Mouse (Mus musculus): ENCODE data around the gene Osbpl5.

Osbpl5 gene

GRCm38 (mm10) chr7:143756125-143757026, at the start of gene Osbpl5:
Gene Osbpl5, minus strand, starts transcription at chr7:143756985.
- no peak for DNase-seq (ENCODE audit: low read depth, low spot score)

GRCm38 (mm10) chr7:143805199-143805624, 48.4 kb upstream of the Osbpl5 start:
- no peak for DNase-seq (ENCODE audit: low read depth, low spot score)

DNA sequence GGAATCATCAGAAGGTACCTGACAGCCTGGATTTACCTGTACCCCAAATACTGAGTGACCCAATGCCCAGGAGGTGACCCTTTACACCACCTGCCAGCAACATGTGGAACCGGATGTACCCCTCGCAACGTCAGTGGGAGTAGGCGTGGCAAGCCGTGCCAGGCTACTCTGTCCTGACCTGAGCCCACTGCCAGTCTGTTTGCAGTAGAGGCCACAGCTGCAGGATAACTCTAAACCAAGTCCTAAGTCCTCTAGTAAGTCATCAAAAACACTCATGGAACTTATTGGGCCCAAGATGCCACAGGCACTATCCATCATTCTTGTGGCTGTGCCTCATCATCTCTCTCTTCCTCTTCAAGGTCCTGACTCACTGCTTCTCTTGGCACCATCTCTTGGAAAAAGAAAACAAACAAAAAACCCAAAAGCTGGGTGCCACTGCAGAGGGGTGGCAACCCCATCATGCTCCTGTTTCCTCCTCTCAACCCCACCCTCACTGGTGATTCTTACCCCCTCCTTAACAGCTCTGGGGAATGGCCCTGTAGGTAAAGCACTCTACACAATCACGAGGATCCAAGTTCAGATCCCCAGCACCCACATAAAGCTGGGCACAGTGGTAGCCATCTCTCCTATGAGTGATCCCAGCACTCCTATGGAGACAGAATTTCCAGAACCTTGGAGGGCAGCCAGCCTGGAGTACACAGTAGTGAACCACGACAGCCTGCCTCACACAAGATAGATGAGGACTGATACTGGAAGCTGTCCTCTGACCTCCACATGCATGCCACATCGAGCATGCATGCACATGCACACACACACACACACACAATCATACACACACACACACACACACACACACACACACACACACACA, 44.6 kb upstream of the Osbpl5 start:
- DNase-seq (ENCODE audit: low read depth, low spot score) = no peak

GRCm38 (mm10) chr7:143800770-143801169, 44.0 kb upstream of the Osbpl5 start:
- DNase-seq (ENCODE audit: low read depth, low spot score) = no peak

- no peak for DNase-seq (ENCODE audit: low read depth, low spot score)
Measured at GRCm38 (mm10) chr7:143798783-143799182, 42.0 kb upstream of the Osbpl5 start.

- DNase-seq (ENCODE audit: low read depth, low spot score) = peak; percentile 24
Measured at GRCm38 (mm10) chr7:143793121-143793520, 36.3 kb upstream of the Osbpl5 start.

GRCm38 (mm10) chr7:143792336-143792985, 35.7 kb upstream of the Osbpl5 start:
- no peak for DNase-seq (ENCODE audit: low read depth, low spot score)

- peak; percentile 87 for DNase-seq (ENCODE audit: low read depth, low spot score)
Measured at GRCm38 (mm10) chr7:143783996-143784829, 27.4 kb upstream of the Osbpl5 start, which contains the start of gene Mrgpre. Gene Mrgpre, minus strand, starts transcription at chr7:143784500.

DNA sequence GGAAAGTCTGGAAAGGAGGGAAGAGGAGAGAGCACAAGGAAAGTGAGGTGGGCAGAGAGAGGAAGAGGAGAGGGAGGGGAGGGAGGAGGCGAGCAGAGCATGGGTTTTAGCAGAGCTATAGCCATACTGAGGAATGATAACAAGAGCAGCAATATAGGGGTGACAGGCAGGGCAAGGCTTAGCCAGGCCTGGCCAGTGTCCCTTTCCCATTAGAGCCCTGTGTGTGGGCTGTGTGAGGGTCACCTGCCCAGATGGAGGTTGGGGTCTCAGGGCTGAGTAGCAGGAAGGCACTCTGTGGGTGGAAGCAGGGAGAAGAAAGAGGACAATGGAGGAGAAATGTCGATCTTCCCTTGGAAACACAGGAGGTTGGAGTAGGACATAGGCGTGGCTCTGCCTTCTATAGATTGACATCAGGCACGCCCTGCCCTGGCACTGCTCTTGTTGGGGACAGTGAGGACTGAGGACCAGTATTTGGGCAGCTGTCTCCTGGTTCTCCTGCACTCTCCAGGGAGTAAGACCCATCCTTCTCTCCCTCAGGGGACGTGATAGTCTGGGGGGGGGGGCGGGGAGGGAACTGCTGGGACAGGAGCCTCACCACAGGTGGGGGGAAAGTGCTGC, 26.7 kb upstream of the Osbpl5 start:
- DNase-seq (ENCODE audit: low read depth, low spot score) = no peak

- no peak for DNase-seq (ENCODE audit: low read depth, low spot score)
Measured at GRCm38 (mm10) chr7:143777375-143777774, 20.6 kb upstream of the Osbpl5 start.

GRCm38 (mm10) chr7:143776137-143776536, 19.4 kb upstream of the Osbpl5 start:
- no peak for DNase-seq (ENCODE audit: low read depth, low spot score)

GRCm38 (mm10) chr7:143769461-143769860, 12.7 kb upstream of the Osbpl5 start:
- DNase-seq (ENCODE audit: low read depth, low spot score) = no peak

DNA sequence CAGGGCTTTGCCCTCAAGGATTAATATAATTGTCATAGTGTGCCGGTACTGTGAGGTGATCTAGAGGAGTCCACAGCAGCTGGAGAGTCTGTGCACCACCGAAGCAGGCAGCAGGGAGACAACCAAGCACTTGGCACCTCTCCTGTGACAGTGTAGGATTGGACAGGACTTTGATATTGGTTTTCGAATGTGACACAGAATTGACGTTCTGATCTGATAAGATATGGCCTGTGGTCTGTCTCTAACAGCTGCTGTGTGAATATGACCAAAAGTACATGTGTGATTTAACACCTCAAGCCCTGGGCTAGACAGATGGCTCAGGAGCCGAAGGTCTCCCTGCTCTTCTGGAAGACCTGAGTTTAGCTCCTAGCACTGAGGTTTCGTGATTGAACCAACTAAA, 11.5 kb upstream of the Osbpl5 start:
- DNase-seq (ENCODE audit: low read depth, low spot score) = no peak

- no peak for DNase-seq (ENCODE audit: low read depth, low spot score)
Measured at GRCm38 (mm10) chr7:143766893-143767292, 10.1 kb upstream of the Osbpl5 start, which contains the start of gene Mrgprg. Gene Mrgprg, minus strand, starts transcription at chr7:143766993.

- no peak for DNase-seq (ENCODE audit: low read depth, low spot score)
Measured at GRCm38 (mm10) chr7:143764876-143765530, 8.2 kb upstream of the Osbpl5 start.

DNA sequence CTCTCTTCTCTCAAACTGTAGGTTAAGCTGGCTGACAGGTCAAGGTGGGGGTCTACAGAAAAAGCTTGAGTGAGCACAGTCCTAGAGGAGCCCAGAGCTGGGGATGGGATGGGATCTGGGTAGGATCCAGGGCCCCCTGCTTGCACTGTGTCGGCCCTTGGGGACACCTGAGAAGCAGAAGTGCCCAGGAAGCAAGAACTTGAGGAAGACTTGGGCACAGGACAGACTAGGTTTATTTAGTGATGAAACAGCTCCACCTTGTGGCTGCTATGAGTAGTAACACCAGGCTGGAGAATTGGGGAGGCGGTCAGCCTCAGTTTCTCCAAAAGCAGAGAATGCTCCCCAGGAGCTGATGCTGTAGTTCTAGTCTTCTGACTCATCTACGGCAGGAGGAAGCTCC, 7.0 kb upstream of the Osbpl5 start:
- DNase-seq (ENCODE audit: low read depth, low spot score) = peak; percentile 65

DNA sequence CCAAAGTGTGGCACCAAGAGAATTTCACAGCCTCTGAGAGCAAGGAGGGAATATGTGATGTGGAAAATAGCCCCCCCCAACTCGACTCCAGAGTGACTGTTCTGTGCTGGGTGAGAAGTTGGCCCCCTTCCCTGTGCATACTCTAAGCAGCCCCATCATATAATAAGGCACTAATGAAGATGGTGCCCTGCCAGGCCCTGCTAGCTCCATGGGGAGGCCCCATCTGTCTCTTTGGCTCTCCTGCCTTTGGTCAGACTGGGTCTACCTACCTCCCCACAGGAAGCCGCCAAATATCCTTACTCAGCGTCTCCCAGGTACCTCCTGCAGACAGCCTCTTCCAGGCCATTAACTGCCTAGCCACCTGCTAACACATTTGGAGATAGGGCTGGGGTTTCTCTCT, 2.2 kb upstream of the Osbpl5 start:
- DNase-seq (ENCODE audit: low read depth, low spot score) = no peak

DNA sequence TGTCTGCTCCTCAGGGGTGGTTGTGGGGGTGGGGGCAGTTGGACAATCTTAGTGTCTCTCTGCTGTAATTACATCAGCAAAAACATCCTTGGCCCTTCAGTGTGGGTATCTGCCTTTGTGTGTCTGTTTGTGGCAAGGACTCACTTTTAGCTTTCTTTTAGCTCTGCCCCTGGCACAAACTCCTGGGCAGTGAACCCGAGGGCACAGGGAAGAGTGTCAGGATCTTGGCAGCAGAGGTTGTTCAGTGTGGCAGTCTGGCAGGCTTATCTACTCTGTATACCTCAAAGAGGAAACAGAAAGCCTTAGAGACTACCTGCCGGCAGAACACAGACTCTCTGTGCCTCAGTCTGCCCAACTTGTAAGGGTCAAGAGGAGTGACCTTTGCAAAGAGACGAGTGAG, 911 bp upstream of the Osbpl5 start:
- DNase-seq (ENCODE audit: low read depth, low spot score) = no peak

GRCm38 (mm10) chr7:143757027-143757390, 224 bp upstream of the Osbpl5 start:
- DNase-seq (ENCODE audit: low read depth, low spot score) = peak; percentile 71
